Mouse (Mus musculus) heart, embryonic 14.5 days (tissue): Measurements from ENCODE around the gene E2f8. TPM values are rescaled to one million over a fixed set of nuclear protein-coding genes. Genes with fewer than 3 reads are reported as not detected.

ENCODE experiments used
- ATAC-seq: fragments of 200-750 bp; cut with Nextera tagmentation; 2 replicates; pipeline ENCODE4 v1.8.0; 2017; ENCODE audit warnings: low read depth, moderate TSS enrichment; ENCODE audit not compliant: insufficient number of reproducible peaks, insufficient read depth, low FRiP score
- H3K27ac ChIP-seq, 2 experiments: fragments of 200-500 bp in 1 of 2; fragments of 300-500 bp in 1 of 2; sonication (generic) in 1 of 2; replicated peaks in 1 of 2; 2 replicates each; pipeline ENCODE4 v1.5.1; 2012 to 2014; ENCODE audit warnings: low read depth in 2 of 2, low read length in 2 of 2, control low read depth in 1 of 2, mild to moderate bottlenecking in 1 of 2, mixed read lengths in 1 of 2; ENCODE audit not compliant: control insufficient read depth in 1 of 2, insufficient read depth in 1 of 2
- H3K27me3 ChIP-seq: fragments of 300-500 bp; sonication (generic); 2 replicates; pipeline ENCODE4 v1.6.1; 2014; ENCODE audit warnings: mild to moderate bottlenecking, low read length, control low read depth; ENCODE audit not compliant: control insufficient read depth, insufficient read depth
- H3K36me3 ChIP-seq: fragments of 300-500 bp; sonication (generic); 2 replicates; pipeline ENCODE4 v1.6.1; 2014; ENCODE audit warnings: mild to moderate bottlenecking, control low read depth, low read length, mixed read lengths; ENCODE audit not compliant: control insufficient read depth, insufficient read depth
- H3K4me1 ChIP-seq, 2 experiments: fragments of 200-500 bp in 1 of 2; fragments of 300-500 bp in 1 of 2; sonication (generic) in 1 of 2; 2 replicates each; pipeline ENCODE4 v1.6.1; 2012 to 2014; ENCODE audit warnings: low read length in 2 of 2, control low read depth in 1 of 2, mixed read lengths in 1 of 2; ENCODE audit not compliant: control insufficient read depth in 2 of 2, insufficient read depth in 2 of 2
- H3K4me2 ChIP-seq: fragments of 300-500 bp; sonication (generic); 2 replicates; pipeline ENCODE4 v1.6.1; 2014; ENCODE audit warnings: mild to moderate bottlenecking, low read length
- H3K4me3 ChIP-seq, 2 experiments: fragments of 200-500 bp in 1 of 2; fragments of 300-500 bp in 1 of 2; sonication (generic) in 1 of 2; 2 replicates each; pipeline ENCODE4 v1.5.1; 2012 to 2014; ENCODE audit warnings: low read length in 2 of 2, mild to moderate bottlenecking in 2 of 2, control low read depth in 1 of 2, low read depth in 1 of 2, moderate library complexity in 1 of 2; ENCODE audit not compliant: control insufficient read depth in 1 of 2, insufficient read depth in 1 of 2
- H3K9ac ChIP-seq: fragments of 300-500 bp; sonication (generic); 2 replicates; pipeline ENCODE4 v1.6.1; 2014; ENCODE audit warnings: mild to moderate bottlenecking, low read length
- H3K9me3 ChIP-seq: fragments of 300-500 bp; sonication (generic); 2 replicates; pipeline ENCODE4 v1.6.1; 2016; ENCODE audit warnings: low read length, control low read depth; ENCODE audit not compliant: control insufficient read depth
- WGBS: fragments of 180-500 bp; shearing (Covaris S2); extraction: QIAGEN DNeasy Blood & Tissue Kit; methylation state at CpG from one replicate; pipeline ENCODE4 v1.1.7; 2014; 5-methylcytosine and 5-hydroxymethylcytosine counted together
- polyA plus RNA-seq: library from polyadenylated mRNA; unstranded; fragments of >200 nt; fragmentation: Nextera tagmentation; extraction: Ambion mirVana; gene quantifications from 2 replicates; pipeline ENCODE4 v1.2.1, GENCODE M21; 2014

E2f8 gene
- polyA plus RNA-seq, 1 experiment from 2014 or later, result 16.9 TPM

GRCm38 (mm10) chr7:48877786-48878390 lies 3.5 kb downstream of the E2f8 start:
- no peak overlapping the region for H3K4me3 ChIP-seq
- H3K9ac ChIP-seq, result no peak overlapping the region
- H3K36me3 ChIP-seq, result peaks cover 56% of the 10 kb centered on the region
- H3K27me3 ChIP-seq, result no peaks in the 10 kb centered on the region
- H3K27ac ChIP-seq, result no peak overlapping the region
- H3K4me2 ChIP-seq, result no peak overlapping the region
- peaks cover 10 to 14% of the 10 kb centered on the region in 2 experiments for H3K4me1 ChIP-seq
- no peaks in the 10 kb centered on the region for H3K9me3 ChIP-seq
- no peak for ATAC-seq
- WGBS, result 87% methylated on average over 15 of the region's 15 CpGs

- Histone ChIP-seq H3K4me3 (no peak overlapping the region), H3K9ac (no peak overlapping the region), H3K27me3 (no peaks in the 10 kb centered on the region), H3K4me1 (peaks cover 5 to 10% of the 10 kb centered on the region in 2 experiments), H3K36me3 (peaks cover 70% of the 10 kb centered on the region), H3K27ac (no peak overlapping the region), H3K9me3 (no peaks in the 10 kb centered on the region), H3K4me2 (no peak overlapping the region)
- no peak for ATAC-seq
- 64% methylated on average over 4 of the region's 4 CpGs for WGBS
These were observed 4.9 kb downstream of the E2f8 start for GRCm38 (mm10) chr7:48876526-48876925.

DNA sequence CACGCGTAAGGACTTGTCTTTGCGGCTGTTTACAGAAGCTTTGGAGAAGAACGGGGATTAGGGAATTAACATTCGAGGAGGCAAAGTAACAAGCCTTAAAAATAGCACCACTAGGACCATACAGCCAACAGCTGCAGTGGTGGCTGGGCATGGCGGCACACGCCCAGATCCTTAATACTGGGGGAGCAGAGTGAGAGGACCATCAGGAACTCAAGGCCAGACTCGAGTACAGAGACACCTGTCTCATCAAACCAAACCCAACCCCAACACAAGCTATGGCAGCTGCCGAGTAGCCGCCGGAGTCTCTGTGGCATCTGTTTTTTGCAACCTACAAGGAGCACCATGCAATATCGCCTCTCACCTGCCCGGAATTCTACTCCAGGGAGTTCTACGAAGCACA lies 6.3 kb downstream of the E2f8 start:
- H3K27ac ChIP-seq, result no peak overlapping the region
- ATAC-seq, result no peak
- WGBS, result 84% methylated on average over 14 of the region's 14 CpGs

GRCm38 (mm10) chr7:48871292-48871691 lies 10.1 kb downstream of the E2f8 start:
- no peaks in the 10 kb centered on the region for H3K27me3 ChIP-seq
- WGBS, result 78% methylated on average over 11 of the region's 11 CpGs
- no peak overlapping the region for H3K4me3 ChIP-seq
- no peaks in the 10 kb centered on the region for H3K9me3 ChIP-seq
- peaks cover 100% of the 10 kb centered on the region for H3K36me3 ChIP-seq
- no peaks in the 10 kb centered on the region for H3K4me1 ChIP-seq
- H3K4me2 ChIP-seq, result no peak overlapping the region
- H3K9ac ChIP-seq, result no peak overlapping the region
- H3K27ac ChIP-seq, result no peak overlapping the region
- ATAC-seq, result no peak

More for the DNA sequence above, 6.3 kb downstream of the E2f8 start:
- no peak overlapping the region for H3K4me2 ChIP-seq
- peaks cover 5 to 7% of the 10 kb centered on the region in 2 experiments for H3K4me1 ChIP-seq
- no peak overlapping the region for H3K4me3 ChIP-seq
- H3K36me3 ChIP-seq, result peaks cover 84% of the 10 kb centered on the region
- H3K27me3 ChIP-seq, result no peaks in the 10 kb centered on the region
- H3K9me3 ChIP-seq, result no peaks in the 10 kb centered on the region
- H3K9ac ChIP-seq, result no peak overlapping the region

DNA sequence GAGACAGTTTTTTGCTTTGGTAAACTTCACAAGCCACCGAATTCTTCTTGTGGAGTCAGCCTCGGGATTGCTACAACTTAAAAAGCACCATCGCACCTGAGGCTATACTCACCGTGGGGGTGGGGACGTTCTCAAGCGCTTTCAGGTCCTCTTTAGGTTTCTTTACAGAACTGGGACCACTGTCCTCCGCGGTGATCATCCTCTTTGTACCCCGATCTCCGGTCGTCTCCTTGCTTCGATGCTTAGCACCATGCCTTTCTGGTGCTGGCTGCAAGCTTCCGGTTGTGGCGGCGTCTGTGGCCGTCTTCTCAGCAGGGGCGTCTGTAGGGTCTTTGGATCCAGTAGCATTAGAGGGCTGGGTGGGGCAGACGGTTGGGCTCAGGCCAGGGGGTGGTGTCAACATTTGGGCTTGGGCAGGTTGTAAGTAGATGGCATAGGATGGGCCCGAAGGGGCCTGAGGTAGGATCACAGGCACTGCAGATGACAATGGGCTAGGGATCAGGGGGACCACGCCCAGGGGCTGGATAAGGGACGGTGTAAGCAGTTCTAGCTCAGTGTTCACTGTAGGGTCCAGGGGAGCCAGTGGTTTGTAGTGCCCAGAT lies 10.7 kb downstream of the E2f8 start:
- Histone ChIP-seq H3K9me3 (no peaks in the 10 kb centered on the region), H3K36me3 (peaks cover 100% of the 10 kb centered on the region), H3K4me1 (no peaks in the 10 kb centered on the region), H3K9ac (no peak overlapping the region), H3K4me3 (no peak overlapping the region), H3K27me3 (no peaks in the 10 kb centered on the region), H3K27ac (no peak overlapping the region), H3K4me2 (no peak overlapping the region)
- no peak for ATAC-seq
- whole genome bisulfite sequencing, result 92% methylated on average over 21 of the region's 21 CpGs

DNA sequence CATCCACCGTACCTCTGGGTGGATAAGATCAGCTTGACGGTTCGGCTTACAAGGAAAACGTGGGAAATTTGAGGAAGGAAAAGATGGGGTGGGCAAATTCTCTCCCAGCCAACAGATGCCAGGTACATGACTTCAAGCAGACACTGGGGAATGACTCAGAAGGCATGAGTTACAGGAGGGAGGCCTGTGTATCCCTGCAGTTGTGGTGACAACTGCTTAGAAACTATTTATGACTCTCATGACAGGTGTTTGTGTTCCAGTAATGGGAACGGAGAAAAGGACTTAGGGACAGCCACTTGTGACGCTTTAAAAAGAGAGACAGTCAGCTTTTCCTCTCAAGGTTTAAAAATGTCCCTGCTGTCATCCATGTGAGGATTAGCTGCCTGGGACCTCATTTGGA lies 11.3 kb downstream of the E2f8 start:
- Histone ChIP-seq H3K9me3 (no peaks in the 10 kb centered on the region), H3K4me3 (no peak overlapping the region), H3K4me1 (no peaks in the 10 kb centered on the region), H3K9ac (no peak overlapping the region), H3K36me3 (peaks cover 100% of the 10 kb centered on the region), H3K27ac (no peak overlapping the region), H3K4me2 (no peak overlapping the region), H3K27me3 (no peaks in the 10 kb centered on the region)
- WGBS, result 77% methylated on average over 6 of the region's 6 CpGs
- no peak for ATAC-seq

GRCm38 (mm10) chr7:48867576-48867975 lies 13.8 kb downstream of the E2f8 start:
- no peaks in the 10 kb centered on the region for H3K27me3 ChIP-seq
- 88% methylated on average over 18 of the region's 18 CpGs for WGBS
- no peak overlapping the region for H3K4me2 ChIP-seq
- peak; percentile 20; the same call in 1 of the 2 replicates for ATAC-seq
- H3K4me3 ChIP-seq, result no peak overlapping the region
- H3K9me3 ChIP-seq, result no peaks in the 10 kb centered on the region
- 0 out of 4 replicates have a peak, but pooled peaks cover 0 to 9% of the 10 kb centered on the region in 2 experiments for H3K4me1 ChIP-seq
- H3K27ac ChIP-seq, result no peak overlapping the region
- H3K9ac ChIP-seq, result no peak overlapping the region
- peaks cover 76% of the 10 kb centered on the region for H3K36me3 ChIP-seq
